Mouse (Mus musculus) midbrain, embryonic 14.5 days (tissue): ENCODE measurements around the gene Sh3glb2. TPM values are rescaled to one million over a fixed set of nuclear protein-coding genes. Genes with fewer than 3 reads are reported as not detected.

Source experiments
- ATAC-seq: fragments of 200-750 bp; cut with Nextera tagmentation; 2 replicates; pipeline ENCODE4 v1.8.0; 2017; ENCODE audit warnings: moderate number of reproducible peaks, moderate library complexity; ENCODE audit not compliant: low FRiP score, low TSS enrichment
- DNase-seq: peaks from one replicate; pipeline ENCODE4 v3.0.0-alpha.2; 2015
- H3K27ac ChIP-seq: fragments of 300-500 bp; sonication (generic); replicated peaks from 2 replicates; pipeline ENCODE4 v1.5.1; 2014; ENCODE audit warnings: mild to moderate bottlenecking, low read depth, low read length, moderate library complexity
- H3K27me3 ChIP-seq: fragments of 300-500 bp; sonication (generic); 2 replicates; pipeline ENCODE4 v1.6.1; 2014; ENCODE audit warnings: low read length, control low read depth, mixed read lengths; ENCODE audit not compliant: control insufficient read depth, insufficient read depth
- H3K36me3 ChIP-seq: fragments of 300-500 bp; sonication (generic); 2 replicates; pipeline ENCODE4 v1.6.1; 2014; ENCODE audit warnings: low read length, control low read depth; ENCODE audit not compliant: control insufficient read depth, insufficient read depth
- H3K4me1 ChIP-seq: fragments of 300-500 bp; sonication (generic); 2 replicates; pipeline ENCODE4 v1.6.1; 2014; ENCODE audit warnings: mild to moderate bottlenecking, antibody characterized with exemption, low read length, control low read depth; ENCODE audit not compliant: control insufficient read depth, insufficient read depth
- H3K4me2 ChIP-seq: fragments of 300-500 bp; sonication (generic); 2 replicates; pipeline ENCODE4 v1.6.1; 2014; ENCODE audit warnings: mild to moderate bottlenecking, low read length, moderate library complexity
- H3K4me3 ChIP-seq: fragments of 300-500 bp; sonication (generic); replicated peaks from 2 replicates; pipeline ENCODE4 v1.5.1; 2014; ENCODE audit warnings: low read depth, low read length
- H3K9ac ChIP-seq: fragments of 300-500 bp; sonication (generic); replicated peaks from 2 replicates; pipeline ENCODE4 v1.6.1; 2014; ENCODE audit warnings: mild to moderate bottlenecking, low read length, moderate library complexity
- H3K9me3 ChIP-seq: fragments of 300-500 bp; sonication (generic); 2 replicates; pipeline ENCODE4 v1.6.1; 2016; ENCODE audit warnings: low read length, control low read depth, mixed read lengths; ENCODE audit not compliant: control insufficient read depth
- whole genome bisulfite sequencing: fragments of 180-500 bp; shearing (Covaris S2); extraction: QIAGEN DNeasy Blood & Tissue Kit; methylation state at CpG from one replicate; pipeline ENCODE4 v1.1.7; 2014; 5-methylcytosine and 5-hydroxymethylcytosine counted together
- polyA plus RNA-seq: library from polyadenylated mRNA; unstranded; fragments of >200 nt; fragmentation: Nextera tagmentation; extraction: Ambion mirVana; gene quantifications from 2 replicates; pipeline ENCODE4 v1.2.1, GENCODE M21; 2014

Sh3glb2 gene
- polyA plus RNA-seq, 1 experiment from 2014 or later, result 129 TPM

GRCm38 (mm10) chr2:30336174-30336915 lies 22.8 kb downstream of the Sh3glb2 start:
- 83% methylated on average over 16 of the region's 16 CpGs for WGBS

GRCm38 (mm10) chr2:30335324-30335723 lies 23.8 kb downstream of the Sh3glb2 start:
- 94% methylated on average over 2 of the region's 2 CpGs for WGBS
- ATAC-seq (no peak), DNase-seq (no peak)
- H3K36me3 ChIP-seq, result peaks cover 94% of the 10 kb centered on the region
- H3K4me2 ChIP-seq, result no peak overlapping the region
- no peak overlapping the region for H3K9ac ChIP-seq
- H3K4me3 ChIP-seq, result no peak overlapping the region
- no peaks in the 10 kb centered on the region for H3K27me3 ChIP-seq
- H3K4me1 ChIP-seq, result no peaks in the 10 kb centered on the region
- no peaks in the 10 kb centered on the region for H3K9me3 ChIP-seq
- no peak overlapping the region for H3K27ac ChIP-seq

More at GRCm38 (mm10) chr2:30336174-30336915, 22.8 kb downstream of the Sh3glb2 start:
- DNase-seq (no peak), ATAC-seq (no peak)
- H3K27me3 ChIP-seq, result no peaks in the 10 kb centered on the region
- no peaks in the 10 kb centered on the region for H3K9me3 ChIP-seq
- no peak overlapping the region for H3K4me3 ChIP-seq
- H3K27ac ChIP-seq, result no peak overlapping the region
- no peaks in the 10 kb centered on the region for H3K4me1 ChIP-seq
- H3K9ac ChIP-seq, result no peak overlapping the region
- peaks cover 95% of the 10 kb centered on the region for H3K36me3 ChIP-seq
- H3K4me2 ChIP-seq, result no peak overlapping the region

- ATAC-seq, result no peak
Measured at GRCm38 (mm10) chr2:30328791-30329190, 30.3 kb downstream of the Sh3glb2 start.

DNA sequence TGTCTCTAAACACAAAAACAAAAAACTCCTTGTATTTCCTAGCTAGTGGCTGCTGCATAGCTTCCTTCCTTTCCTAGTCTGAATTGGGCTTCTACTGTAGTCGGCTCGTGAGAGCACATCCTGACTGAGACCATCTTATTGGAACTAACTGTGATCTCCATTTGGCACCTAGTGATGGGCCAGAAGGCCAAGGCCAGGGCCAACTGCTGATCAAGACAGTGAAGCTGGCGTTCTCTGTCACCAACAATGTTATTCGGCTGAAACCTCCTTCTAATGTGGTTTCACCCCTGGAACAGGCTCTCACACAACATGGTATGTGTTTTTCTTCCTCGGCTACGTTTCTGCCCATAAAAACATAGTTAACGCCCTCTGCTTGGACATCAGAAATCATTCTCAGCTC lies 31.9 kb downstream of the Sh3glb2 start:
- no peak overlapping the region for H3K27ac ChIP-seq
- H3K9ac ChIP-seq, result no peak overlapping the region
- no peak for DNase-seq
- WGBS, result 94% methylated on average over 7 of the region's 7 CpGs
- peaks cover 99% of the 10 kb centered on the region for H3K36me3 ChIP-seq
- H3K27me3 ChIP-seq, result no peaks in the 10 kb centered on the region
- no peak overlapping the region for H3K4me2 ChIP-seq
- H3K4me3 ChIP-seq, result no peak overlapping the region
- no peaks in the 10 kb centered on the region for H3K9me3 ChIP-seq
- no peak for ATAC-seq
- H3K4me1 ChIP-seq, result no peaks in the 10 kb centered on the region

More at GRCm38 (mm10) chr2:30328791-30329190, 30.3 kb downstream of the Sh3glb2 start:
- H3K4me2 ChIP-seq, result no peak overlapping the region
- peaks cover 99% of the 10 kb centered on the region for H3K36me3 ChIP-seq
- DNase-seq, result no peak
- H3K4me1 ChIP-seq, result no peaks in the 10 kb centered on the region
- H3K9ac ChIP-seq, result no peak overlapping the region
- WGBS, result 85% methylated on average over 3 of the region's 3 CpGs
- no peak overlapping the region for H3K27ac ChIP-seq
- H3K27me3 ChIP-seq, result no peaks in the 10 kb centered on the region
- H3K9me3 ChIP-seq, result no peaks in the 10 kb centered on the region
- H3K4me3 ChIP-seq, result no peak overlapping the region

- H3K27ac ChIP-seq, result no peak overlapping the region
- 93% methylated on average over 5 of the region's 5 CpGs for WGBS
- no peaks in the 10 kb centered on the region for H3K9me3 ChIP-seq
- H3K9ac ChIP-seq, result no peak overlapping the region
- no peak overlapping the region for H3K4me3 ChIP-seq
- no peak for ATAC-seq
- no peaks in the 10 kb centered on the region for H3K27me3 ChIP-seq
- H3K36me3 ChIP-seq, result peaks cover 99% of the 10 kb centered on the region
- H3K4me1 ChIP-seq, result no peaks in the 10 kb centered on the region
- no peak overlapping the region for H3K4me2 ChIP-seq
- no peak for DNase-seq
Measured at GRCm38 (mm10) chr2:30325296-30325695, 33.8 kb downstream of the Sh3glb2 start.

- 83% methylated on average over 7 of the region's 7 CpGs for WGBS
- Histone ChIP-seq H3K4me1 (no peaks in the 10 kb centered on the region), H3K9ac (no peak overlapping the region), H3K4me2 (no peak overlapping the region), H3K9me3 (no peaks in the 10 kb centered on the region), H3K4me3 (no peak overlapping the region), H3K27me3 (no peaks in the 10 kb centered on the region), H3K36me3 (peaks cover 93% of the 10 kb centered on the region), H3K27ac (no peak overlapping the region)
- DNase-seq, result no peak
- no peak for ATAC-seq
Measured at GRCm38 (mm10) chr2:30323111-30323510, 36.0 kb downstream of the Sh3glb2 start.

- ATAC-seq, result no peak
- Histone ChIP-seq H3K27ac (no peak overlapping the region), H3K36me3 (peaks cover 93% of the 10 kb centered on the region), H3K9ac (no peak overlapping the region), H3K9me3 (no peaks in the 10 kb centered on the region), H3K27me3 (no peaks in the 10 kb centered on the region), H3K4me3 (no peak overlapping the region), H3K4me2 (no peak overlapping the region), H3K4me1 (no peaks in the 10 kb centered on the region)
- 94% methylated on average over 4 of the region's 4 CpGs for WGBS
- DNase-seq, result no peak
Measured at GRCm38 (mm10) chr2:30319260-30319659, 39.9 kb downstream of the Sh3glb2 start.

- no peaks in the 10 kb centered on the region for H3K4me1 ChIP-seq
- H3K4me3 ChIP-seq, result no peak overlapping the region
- DNase-seq, result no peak
- WGBS, result 96% methylated on average over 5 of the region's 5 CpGs
- H3K27me3 ChIP-seq, result no peaks in the 10 kb centered on the region
- no peak overlapping the region for H3K27ac ChIP-seq
- no peak overlapping the region for H3K4me2 ChIP-seq
- no peak overlapping the region for H3K9ac ChIP-seq
- peaks cover 93% of the 10 kb centered on the region for H3K36me3 ChIP-seq
- no peak for ATAC-seq
- no peaks in the 10 kb centered on the region for H3K9me3 ChIP-seq
Measured at GRCm38 (mm10) chr2:30316955-30317354, 42.2 kb downstream of the Sh3glb2 start.

- DNase-seq (no peak), ATAC-seq (no peak)
- WGBS, result 94% methylated on average over 4 of the region's 4 CpGs
- no peak overlapping the region for H3K4me3 ChIP-seq
- H3K27ac ChIP-seq, result no peak overlapping the region
- H3K4me1 ChIP-seq, result no peaks in the 10 kb centered on the region
- no peak overlapping the region for H3K4me2 ChIP-seq
- H3K27me3 ChIP-seq, result no peaks in the 10 kb centered on the region
- peaks cover 92% of the 10 kb centered on the region for H3K36me3 ChIP-seq
- H3K9me3 ChIP-seq, result no peaks in the 10 kb centered on the region
- no peak overlapping the region for H3K9ac ChIP-seq
Measured at GRCm38 (mm10) chr2:30316136-30316535, 43.0 kb downstream of the Sh3glb2 start.
